In genomic region chr15:81465901-81466737, GRCm38 (mm10) we compare ENCODE assay signal across 8 mouse cellular contexts. TPM values are rescaled to one million over a fixed set of nuclear protein-coding genes. Genes with fewer than 3 reads are reported as not detected.
A peak's percentile ranks its signal among the peaks of the same experiment; 100 is the strongest.
DNase-seq lines count a peak whose midpoint lies in the region; ATAC-seq lines count a peak whose summit lies in the region.

Rbx1 (plus strand) TSS chr15:81466296.

- no peaks in the 10 kb centered on the region for H3K27me3 ChIP-seq in hindbrain, embryonic 15.5 days

- ATAC-seq in hindbrain, embryonic 15.5 days (ENCODE audit: low FRiP score, low read depth): peak; percentile 99

- peak within 1 kb of the TSS; percentile 97 for H3K27ac ChIP-seq in hindbrain, embryonic 15.5 days (replicated peaks)

- H3K36me3 ChIP-seq in hindbrain, embryonic 15.5 days: peaks cover 12% of the 10 kb centered on the region

- H3K9me3 ChIP-seq in hindbrain, embryonic 15.5 days: no peaks in the 10 kb centered on the region

- peak within 1 kb of the TSS; percentile 65 for H3K9ac ChIP-seq in hindbrain, embryonic 15.5 days

- H3K4me3 ChIP-seq in hindbrain, embryonic 15.5 days: peak within 1 kb of the TSS; percentile 73

- peaks cover 19% of the 10 kb centered on the region for H3K4me1 ChIP-seq in hindbrain, embryonic 15.5 days (replicated peaks)

- DNase-seq in R1 (ENCODE audit: low read depth, low spot score): peak; percentile 98
- peak; percentile 100 for DNase-seq in cerebellum, postnatal 25 days
- peak; percentile 98 to 99 for DNase-seq in frontal cortex, postnatal 36 days (ENCODE audit: low spot score in 2 of 2)
- DNase-seq in left cerebral cortex, adult 11 months (ENCODE audit: low spot score): peak; percentile 98
- peak; percentile 99 for DNase-seq in lung, postnatal 4 days
- DNase-seq in retina, postnatal 7 days (ENCODE audit: low read depth, low spot score): peak; percentile 97
- DNase-seq in urinary bladder, adult 2 months (ENCODE audit: low spot score): peak; percentile 99

- peak within 1 kb of the TSS; percentile 61 for H3K4me2 ChIP-seq in hindbrain, embryonic 15.5 days

- under 1% methylated on average over 60 of the region's 62 CpGs for WGBS in hindbrain, embryonic 15.5 days

RNA-seq across cellular contexts. Expression of gene Rbx1, which starts in this region (rescaled TPM):
- polyA plus RNA-seq in hindbrain, embryonic 15.5 days (2015; fragmentation: Nextera tagmentation; extraction: Ambion mirVana): 378 and 408 TPM in 2 replicates
- polyA plus RNA-seq in urinary bladder, adult 2 months (2012; rRNA removed): 152 and 157 TPM in 2 replicates

Comparison
In these comparisons a context has a peak if more than half of its experiments do, and no peak if none do; other contexts are left out.
1. Peak in every context shown above with its lines: DNase-seq, ATAC-seq, H3K4me3 ChIP-seq and H3K27ac ChIP-seq.